Mouse (Mus musculus): ENCODE results near the gene Cplx3.

- TF ChIP-seq CTCF (IDR thresholded peaks at IDR 0.05; ENCODE audit: low read depth) (no peak), EP300 (IDR thresholded peaks at IDR 0.05; ENCODE audit: low read depth) (no peak)
These were observed 46.3 kb upstream of the Cplx3 start for GRCm38 (mm10) chr9:57652351-57652750.
